Mouse (Mus musculus) limb, embryonic 14.5 days (tissue): ENCODE results near the gene Slbp. TPM values are rescaled to one million over a fixed set of nuclear protein-coding genes. Genes with fewer than 3 reads are reported as not detected.

Experiments used
- ATAC-seq: fragments of 200-750 bp; cut with Nextera tagmentation; 2 replicates; pipeline ENCODE4 v1.8.0; 2017; ENCODE audit warnings: low read depth, moderate number of reproducible peaks, moderate TSS enrichment; ENCODE audit not compliant: low FRiP score
- DNase-seq: peaks from one replicate; pipeline ENCODE4 v3.0.0-alpha.2; 2015; ENCODE audit warnings: low spot score
- H3K27ac ChIP-seq: fragments of 300-500 bp; sonication (generic); replicated peaks from 2 replicates; pipeline ENCODE4 v1.5.1; 2014; ENCODE audit warnings: low read depth, mild to moderate bottlenecking, low read length, moderate library complexity, mixed read lengths
- H3K27me3 ChIP-seq: fragments of 300-500 bp; sonication (generic); 2 replicates; pipeline ENCODE4 v1.6.1; 2014; ENCODE audit warnings: low read length, mixed read lengths; ENCODE audit not compliant: control insufficient read depth, insufficient read depth
- H3K36me3 ChIP-seq: fragments of 300-500 bp; sonication (generic); 2 replicates; pipeline ENCODE4 v1.6.1; 2014; ENCODE audit warnings: mild to moderate bottlenecking, low read length, moderate library complexity, mixed read lengths; ENCODE audit not compliant: control insufficient read depth, insufficient read depth
- H3K4me1 ChIP-seq: fragments of 300-500 bp; sonication (generic); 2 replicates; pipeline ENCODE4 v1.6.1; 2014; ENCODE audit warnings: antibody characterized with exemption, low read length, mixed read lengths; ENCODE audit not compliant: control insufficient read depth, insufficient read depth
- H3K4me2 ChIP-seq: fragments of 300-500 bp; sonication (generic); replicated peaks from 2 replicates; pipeline ENCODE4 v1.6.1; 2014; ENCODE audit warnings: low read depth, mild to moderate bottlenecking, low read length, moderate library complexity; ENCODE audit not compliant: severe bottlenecking
- H3K4me3 ChIP-seq: fragments of 300-500 bp; sonication (generic); replicated peaks from 2 replicates; pipeline ENCODE4 v1.5.1; 2014; ENCODE audit warnings: low read length
- H3K9ac ChIP-seq: fragments of 300-500 bp; sonication (generic); 2 replicates; pipeline ENCODE4 v1.6.1; 2014; ENCODE audit warnings: mild to moderate bottlenecking, low read depth, low read length, moderate library complexity; ENCODE audit not compliant: severe bottlenecking
- H3K9me3 ChIP-seq: fragments of 300-500 bp; sonication (generic); 2 replicates; pipeline ENCODE4 v1.6.1; 2016; ENCODE audit warnings: low read length; ENCODE audit not compliant: control insufficient read depth
- POLR2A ChIP-seq: fragments of 200-500 bp; IDR thresholded peaks from 2 replicates; pipeline ENCODE4 v1.8.0; 2012; ENCODE audit warnings: inconsistent platforms, mild to moderate bottlenecking, moderate library complexity, borderline replicate concordance; ENCODE audit not compliant: insufficient read depth, insufficient read length; ENCODE audit errors: extremely low read depth
- WGBS: fragments of 180-500 bp; shearing (Covaris S2); extraction: QIAGEN DNeasy Blood & Tissue Kit; methylation state at CpG from one replicate; pipeline ENCODE4 v1.1.7; 2014; 5-methylcytosine and 5-hydroxymethylcytosine counted together
- polyA plus RNA-seq, 2 experiments: library from polyadenylated mRNA; depleted of rRNA in 1 of 2; stranded (reverse) in 1 of 2; unstranded in 1 of 2; fragments of >200 nt; fragmentation: Nextera tagmentation in 1 of 2; extraction: Ambion mirVana in 1 of 2; gene quantifications; 2 replicates each; pipeline versions ENCODE4 v1.2.1 to v1.2.3; 2012 to 2014

Gene Slbp
- polyA plus RNA-seq, 2 experiments = 148 to 190 TPM

DNA sequence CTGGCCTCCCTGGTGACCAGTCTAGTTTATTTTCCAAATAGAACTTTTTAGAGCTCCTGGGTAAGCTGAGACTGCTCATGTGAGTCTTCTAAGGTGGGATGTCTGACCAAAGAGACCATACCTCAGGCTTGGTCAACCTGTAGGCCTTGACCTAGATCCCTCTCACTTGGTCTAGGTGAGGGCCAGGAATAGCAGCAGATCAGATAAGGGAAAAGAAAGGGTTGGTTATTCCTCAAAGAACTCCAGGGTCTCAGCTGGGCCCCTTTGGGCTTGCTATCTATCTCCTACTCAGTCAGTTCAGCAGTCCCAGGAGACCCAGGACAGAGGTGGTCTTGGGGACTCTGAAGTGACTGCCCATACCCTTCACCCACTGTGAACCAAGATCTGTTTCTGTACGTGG lies 45.2 kb upstream of the Slbp start:
- TF ChIP-seq POLR2A = no peak
- no peaks in the 10 kb centered on the region; the same call in 1 of the 2 replicates for H3K27me3 ChIP-seq

DNA sequence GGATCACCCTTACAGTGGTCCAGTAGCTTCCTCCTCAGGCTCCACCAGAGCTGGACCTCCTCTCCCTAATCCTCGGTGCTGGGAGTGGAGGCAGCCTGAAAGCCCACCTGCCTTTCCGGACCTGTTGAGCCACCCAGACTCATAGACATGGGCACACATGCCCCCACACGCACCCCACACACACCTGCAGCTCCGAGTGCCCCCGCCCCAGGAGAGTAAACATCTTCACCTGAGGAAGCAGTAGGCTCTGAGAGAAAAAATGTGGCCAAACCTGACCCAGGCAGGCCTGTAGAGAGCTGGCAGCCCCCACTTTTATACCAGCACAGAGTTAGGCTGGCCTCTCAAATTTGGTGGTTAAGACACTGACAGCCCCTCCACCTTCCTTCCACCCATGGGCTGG lies 44.1 kb upstream of the Slbp start:
- no peak overlapping the region for H3K4me2 ChIP-seq
- no peak overlapping the region for H3K4me3 ChIP-seq
- DNase-seq (no peak), ATAC-seq (no peak)
- no peak for TF ChIP-seq POLR2A
- no peak overlapping the region for H3K9ac ChIP-seq
- H3K27me3 ChIP-seq = no peaks in the 10 kb centered on the region; the same call in 1 of the 2 replicates
- peaks cover 86% of the 10 kb centered on the region for H3K4me1 ChIP-seq
- no peaks in the 10 kb centered on the region for H3K9me3 ChIP-seq
- no peaks in the 10 kb centered on the region for H3K36me3 ChIP-seq
- H3K27ac ChIP-seq = 0 out of 2 replicates have a peak overlapping the region, but pooled peaks have one; percentile 52
- WGBS = 64% methylated on average over 5 of the region's 5 CpGs

More for the DNA sequence above, 45.2 kb upstream of the Slbp start:
- Histone ChIP-seq H3K4me3 (no peak overlapping the region), H3K36me3 (no peaks in the 10 kb centered on the region), H3K4me1 (peaks cover 78% of the 10 kb centered on the region), H3K4me2 (no peak overlapping the region), H3K9ac (no peak overlapping the region), H3K27ac (no peak overlapping the region; the same call in 1 of the 2 replicates), H3K9me3 (no peaks in the 10 kb centered on the region)
- no peak for ATAC-seq
- 40% methylated on average over 1 of the region's 1 CpGs for WGBS
- DNase-seq = no peak

DNA sequence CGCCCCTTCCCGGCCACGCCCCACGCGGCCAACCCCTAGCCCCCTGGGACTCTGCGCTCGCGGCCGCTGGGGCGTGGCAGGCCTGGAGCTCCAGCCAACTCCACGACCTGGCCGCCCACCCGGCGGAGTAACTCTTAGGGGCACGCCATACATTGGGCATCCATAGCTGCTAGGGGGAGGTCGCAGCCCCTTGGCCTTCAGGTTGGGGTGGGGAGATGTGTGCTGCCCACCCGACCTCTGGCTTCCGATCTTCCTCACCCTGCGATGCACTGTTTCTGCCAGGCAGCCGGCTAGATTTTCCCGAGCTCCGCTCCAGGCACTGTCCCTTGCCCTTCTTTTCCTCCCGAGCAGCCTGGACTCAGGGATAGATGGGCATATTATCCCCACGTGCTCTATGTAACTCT lies 43.3 kb upstream of the Slbp start:
- peak overlapping the region; percentile 76 for H3K9ac ChIP-seq
- H3K4me2 ChIP-seq = peak overlapping the region; percentile 93
- H3K4me1 ChIP-seq = peaks cover 86% of the 10 kb centered on the region
- ATAC-seq (no peak; the same call in 1 of the 2 replicates), DNase-seq (no peak)
- H3K4me3 ChIP-seq = peak overlapping the region; percentile 47
- WGBS = 4% methylated on average over 24 of the region's 24 CpGs
- H3K27me3 ChIP-seq = no peaks in the 10 kb centered on the region; the same call in 1 of the 2 replicates
- H3K36me3 ChIP-seq = no peaks in the 10 kb centered on the region
- no peaks in the 10 kb centered on the region for H3K9me3 ChIP-seq
- no peak for TF ChIP-seq POLR2A
- H3K27ac ChIP-seq = peak overlapping the region; percentile 75

DNA sequence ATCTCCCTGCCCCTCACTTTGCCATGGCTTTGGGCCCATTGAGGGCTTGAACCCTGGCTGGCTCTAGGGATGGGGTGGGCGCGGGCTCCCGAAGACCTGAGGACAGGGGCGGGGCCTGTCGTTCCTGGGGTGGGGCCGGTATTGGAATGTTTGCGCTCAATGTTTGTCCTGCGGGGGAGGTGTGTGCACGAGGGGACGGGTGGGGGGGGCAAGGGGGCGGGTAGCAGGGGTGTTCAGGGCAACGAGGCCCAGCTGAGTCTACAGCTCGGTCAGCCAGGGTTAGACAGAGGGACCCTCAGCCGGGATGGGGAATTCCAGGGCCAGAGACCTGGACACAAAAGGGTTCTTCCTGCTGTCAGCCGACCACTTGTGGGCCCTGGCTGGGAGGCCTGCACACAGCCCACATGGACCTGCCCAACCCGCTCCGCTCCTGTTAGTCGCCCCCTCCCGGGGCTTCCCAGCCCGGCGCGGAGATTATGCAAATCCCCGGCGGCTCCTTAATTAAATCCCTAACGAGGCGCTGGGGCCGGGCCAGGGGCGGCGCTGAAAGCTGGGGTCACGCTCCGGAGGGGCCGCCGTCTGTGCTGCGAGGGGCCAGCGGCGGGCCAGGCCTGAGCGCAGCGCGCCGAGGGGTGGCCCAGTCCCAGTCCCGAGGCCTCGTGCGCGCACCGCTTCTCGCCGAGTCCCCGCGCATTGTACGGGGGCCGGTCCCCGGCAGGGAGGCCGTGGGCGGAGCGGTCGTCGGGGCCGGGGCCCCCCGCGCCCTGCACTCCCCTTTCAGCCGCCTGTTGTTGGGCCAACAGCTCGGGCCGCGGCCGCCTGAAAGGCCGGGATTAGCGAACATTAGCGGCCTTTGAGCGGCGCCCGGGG lies 42.7 kb upstream of the Slbp start:
- peak; percentile 42 for ATAC-seq
- Histone ChIP-seq H3K36me3 (no peaks in the 10 kb centered on the region), H3K4me1 (peaks cover 83% of the 10 kb centered on the region), H3K27ac (peak overlapping the region; percentile 75), H3K27me3 (no peaks in the 10 kb centered on the region; the same call in 1 of the 2 replicates), H3K4me3 (peak overlapping the region; percentile 47), H3K9me3 (no peaks in the 10 kb centered on the region), H3K4me2 (peak overlapping the region; percentile 93), H3K9ac (peak overlapping the region; percentile 76)
- peak; percentile 51 for DNase-seq
- WGBS = 6% methylated on average over 51 of the region's 71 CpGs
- TF ChIP-seq POLR2A = no peak

DNA sequence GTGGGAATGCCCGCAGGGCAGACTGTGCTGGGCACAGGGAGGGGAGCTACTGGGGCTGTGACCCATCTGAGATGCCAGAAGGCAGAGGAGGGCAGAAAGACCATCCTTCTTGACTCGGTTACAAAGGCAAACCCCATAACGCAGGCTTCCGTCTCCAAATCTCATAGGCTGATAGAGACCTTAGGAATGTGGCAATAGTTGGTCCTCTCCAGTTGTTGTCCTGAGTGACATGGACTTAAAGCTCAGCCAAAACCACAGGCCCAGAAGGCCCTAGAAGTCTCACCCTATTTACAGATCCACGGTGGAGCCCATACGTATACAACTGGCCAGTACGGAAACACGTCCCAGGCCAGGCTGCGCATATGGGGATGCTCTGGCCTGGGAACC lies 42.1 kb upstream of the Slbp start:
- no peak overlapping the region for H3K4me2 ChIP-seq
- no peak for TF ChIP-seq POLR2A
- H3K4me1 ChIP-seq = peaks cover 83% of the 10 kb centered on the region
- H3K9ac ChIP-seq = no peak overlapping the region
- H3K4me3 ChIP-seq = 0 out of 2 replicates have a peak overlapping the region, but pooled peaks have one; percentile 47
- ATAC-seq = no peak
- no peak for DNase-seq
- 70% methylated on average over 9 of the region's 9 CpGs for WGBS
- H3K36me3 ChIP-seq = no peaks in the 10 kb centered on the region
- H3K9me3 ChIP-seq = no peaks in the 10 kb centered on the region
- H3K27me3 ChIP-seq = no peaks in the 10 kb centered on the region; the same call in 1 of the 2 replicates
- H3K27ac ChIP-seq = peak overlapping the region; percentile 48
